Mouse (Mus musculus) embryonic fibroblast, embryonic 13.5 days (primary cell): ENCODE results near the gene Frem1.

Experiments
- CTCF ChIP-seq: IDR thresholded peaks from 2 replicates; pipeline ENCODE4 v1.5.1; 2011; ENCODE audit warnings: mild to moderate bottlenecking, control low read depth, low read length, moderate library complexity, borderline replicate concordance; ENCODE audit not compliant: insufficient read depth
- POLR2A ChIP-seq: IDR thresholded peaks from 2 replicates; pipeline ENCODE4 v1.6.1; 2011; ENCODE audit warnings: low read depth, mild to moderate bottlenecking, control low read depth, low read length, moderate library complexity

- TF ChIP-seq CTCF: no peak
- TF ChIP-seq POLR2A: no peak
Observed at GRCm38 (mm10) chr4:83046069-83046468, 6.1 kb downstream of the Frem1 start.
